Mouse (Mus musculus) retina, postnatal 7 days (tissue): ENCODE results near the gene Myo18b.

Experiments
- DNase-seq: peaks from one replicate; pipeline ENCODE4 v3.0.0-alpha.2; 2012; ENCODE audit warnings: low read depth, low spot score

Gene Myo18b

GRCm38 (mm10) chr5:112748001-112748719 lies 148.0 kb downstream of the Myo18b start:
- no peak for DNase-seq

- DNase-seq, result no peak
Measured at GRCm38 (mm10) chr5:112747306-112747930, 148.7 kb downstream of the Myo18b start.

- no peak for DNase-seq
Measured at GRCm38 (mm10) chr5:112745176-112745575, 151.0 kb downstream of the Myo18b start.

- no peak for DNase-seq
Measured at GRCm38 (mm10) chr5:112744571-112744970, 151.6 kb downstream of the Myo18b start.

- DNase-seq, result no peak
Measured at GRCm38 (mm10) chr5:112743121-112743520, 153.0 kb downstream of the Myo18b start.

- DNase-seq, result no peak
Measured at GRCm38 (mm10) chr5:112740651-112741050, 155.5 kb downstream of the Myo18b start.

- no peak for DNase-seq
Measured at GRCm38 (mm10) chr5:112735040-112735439, 161.1 kb downstream of the Myo18b start.

- no peak for DNase-seq
Measured at GRCm38 (mm10) chr5:112730604-112731003, 165.6 kb downstream of the Myo18b start.

GRCm38 (mm10) chr5:112728432-112728831 lies 167.7 kb downstream of the Myo18b start:
- DNase-seq, result no peak

GRCm38 (mm10) chr5:112718655-112719306 lies 177.4 kb downstream of the Myo18b start:
- DNase-seq, result no peak

GRCm38 (mm10) chr5:112714679-112715446 lies 181.3 kb downstream of the Myo18b start:
- DNase-seq, result no peak

GRCm38 (mm10) chr5:112709831-112710230 lies 186.3 kb downstream of the Myo18b start:
- no peak for DNase-seq

GRCm38 (mm10) chr5:112708441-112708840 lies 187.7 kb downstream of the Myo18b start:
- DNase-seq, result no peak

GRCm38 (mm10) chr5:112707478-112707877 lies 188.7 kb downstream of the Myo18b start:
- no peak for DNase-seq

GRCm38 (mm10) chr5:112700794-112701193 lies 195.4 kb downstream of the Myo18b start:
- DNase-seq, result no peak

- no peak for DNase-seq
Measured at GRCm38 (mm10) chr5:112696683-112697082, 199.5 kb downstream of the Myo18b start.

- DNase-seq, result no peak
Measured at GRCm38 (mm10) chr5:112695254-112695711, 200.9 kb downstream of the Myo18b start.

GRCm38 (mm10) chr5:112693286-112693849 lies 202.8 kb downstream of the Myo18b start:
- DNase-seq, result no peak

GRCm38 (mm10) chr5:112687100-112687818 lies 208.9 kb downstream of the Myo18b start:
- DNase-seq, result no peak

- no peak for DNase-seq
Measured at GRCm38 (mm10) chr5:112686309-112687099, 209.7 kb downstream of the Myo18b start.
